Mouse (Mus musculus): ENCODE results near the gene Tc2n. TPM values are rescaled to one million over a fixed set of nuclear protein-coding genes. Genes with fewer than 3 reads are reported as not detected.

Gene Tc2n
- polyA plus RNA-seq (2016; fragmentation: Nextera tagmentation; extraction: Ambion mirVana), result 0.04 and 0.09 TPM in 2 replicates

GRCm38 (mm10) chr12:101718054-101718754 lies at the start of gene Tc2n:
Gene Tc2n (minus strand): TSS chr12:101718523.
- peaks cover 40% of the 10 kb centered on the region for H3K27me3 ChIP-seq (ENCODE audit: low read depth, poor library complexity, severe bottlenecking)
- peak; percentile 72 for DNase-seq (ENCODE audit: low spot score)
- H3K27ac ChIP-seq (replicated peaks), result no peak within 1 kb of the TSS
- H3K9me3 ChIP-seq (replicated peaks), result no peaks in the 10 kb centered on the region
- H3K4me1 ChIP-seq, result peaks cover 12% of the 10 kb centered on the region
- peak within 1 kb of the TSS; percentile 81 for H3K4me3 ChIP-seq
- WGBS, result 1% methylated on average over 75 of the region's 75 CpGs
- H3K36me3 ChIP-seq, result no peaks in the 10 kb centered on the region

GRCm38 (mm10) chr12:101767306-101768053 lies 49.2 kb upstream of the Tc2n start:
- Histone ChIP-seq H3K4me3 (no peak overlapping the region), H3K4me1 (peaks cover 23% of the 10 kb centered on the region), H3K36me3 (no peaks in the 10 kb centered on the region), H3K27ac (replicated peaks) (peak overlapping the region; percentile 52; the same call in 1 of the 2 replicates), H3K27me3 (ENCODE audit: low read depth, poor library complexity, severe bottlenecking) (no peaks in the 10 kb centered on the region; the same call in 1 of the 2 replicates), H3K9me3 (replicated peaks) (no peaks in the 10 kb centered on the region)
- WGBS, result 59% methylated on average over 9 of the region's 9 CpGs
- DNase-seq (ENCODE audit: low spot score), result no peak

GRCm38 (mm10) chr12:101766228-101766852 lies 48.0 kb upstream of the Tc2n start:
- Histone ChIP-seq H3K4me1 (peaks cover 23% of the 10 kb centered on the region), H3K36me3 (no peaks in the 10 kb centered on the region), H3K27ac (replicated peaks) (peak overlapping the region; percentile 52; the same call in 1 of the 2 replicates), H3K4me3 (no peak overlapping the region), H3K9me3 (replicated peaks) (no peaks in the 10 kb centered on the region), H3K27me3 (ENCODE audit: low read depth, poor library complexity, severe bottlenecking) (no peaks in the 10 kb centered on the region; the same call in 1 of the 2 replicates)
- 52% methylated on average over 3 of the region's 3 CpGs for WGBS
- DNase-seq (ENCODE audit: low spot score), result no peak

GRCm38 (mm10) chr12:101764870-101765269 lies 46.5 kb upstream of the Tc2n start:
- DNase-seq (ENCODE audit: low spot score), result no peak
- H3K27ac ChIP-seq (replicated peaks), result no peak overlapping the region

GRCm38 (mm10) chr12:101763065-101763464 lies 44.7 kb upstream of the Tc2n start:
- WGBS, result 75% methylated on average over 3 of the region's 3 CpGs
- Histone ChIP-seq H3K27ac (replicated peaks) (no peak overlapping the region), H3K9me3 (replicated peaks) (no peaks in the 10 kb centered on the region), H3K4me3 (no peak overlapping the region), H3K4me1 (peaks cover 23% of the 10 kb centered on the region), H3K27me3 (ENCODE audit: low read depth, poor library complexity, severe bottlenecking) (no peaks in the 10 kb centered on the region), H3K36me3 (no peaks in the 10 kb centered on the region)
- DNase-seq (ENCODE audit: low spot score), result no peak

More at GRCm38 (mm10) chr12:101764870-101765269, 46.5 kb upstream of the Tc2n start:
- no peaks in the 10 kb centered on the region for H3K36me3 ChIP-seq
- peaks cover 23% of the 10 kb centered on the region for H3K4me1 ChIP-seq
- no peaks in the 10 kb centered on the region; the same call in 1 of the 2 replicates for H3K27me3 ChIP-seq (ENCODE audit: low read depth, poor library complexity, severe bottlenecking)
- WGBS, result 82% methylated on average over 5 of the region's 5 CpGs
- no peaks in the 10 kb centered on the region for H3K9me3 ChIP-seq (replicated peaks)
- H3K4me3 ChIP-seq, result no peak overlapping the region

- Histone ChIP-seq H3K4me3 (no peak overlapping the region), H3K27me3 (ENCODE audit: low read depth, poor library complexity, severe bottlenecking) (no peaks in the 10 kb centered on the region), H3K36me3 (no peaks in the 10 kb centered on the region), H3K4me1 (peaks cover 16% of the 10 kb centered on the region), H3K27ac (replicated peaks) (no peak overlapping the region), H3K9me3 (replicated peaks) (no peaks in the 10 kb centered on the region)
- DNase-seq (ENCODE audit: low spot score), result no peak
- 93% methylated on average over 5 of the region's 5 CpGs for WGBS
Measured at GRCm38 (mm10) chr12:101762054-101762453, 43.7 kb upstream of the Tc2n start.

- Histone ChIP-seq H3K27me3 (ENCODE audit: low read depth, poor library complexity, severe bottlenecking) (no peaks in the 10 kb centered on the region), H3K36me3 (no peaks in the 10 kb centered on the region), H3K4me3 (no peak overlapping the region), H3K9me3 (replicated peaks) (no peaks in the 10 kb centered on the region), H3K27ac (replicated peaks) (no peak overlapping the region), H3K4me1 (no peaks in the 10 kb centered on the region)
- no peak for DNase-seq (ENCODE audit: low spot score)
- WGBS, result 80% methylated on average over 6 of the region's 6 CpGs
Measured at GRCm38 (mm10) chr12:101759440-101760045, 41.2 kb upstream of the Tc2n start.

- no peak overlapping the region for H3K4me3 ChIP-seq
- H3K27ac ChIP-seq (replicated peaks), result no peak overlapping the region
- H3K9me3 ChIP-seq (replicated peaks), result no peaks in the 10 kb centered on the region
- no peaks in the 10 kb centered on the region for H3K4me1 ChIP-seq
- H3K27me3 ChIP-seq (ENCODE audit: low read depth, poor library complexity, severe bottlenecking), result no peaks in the 10 kb centered on the region
- no peaks in the 10 kb centered on the region for H3K36me3 ChIP-seq
- no peak for DNase-seq (ENCODE audit: low spot score)
Measured at GRCm38 (mm10) chr12:101758698-101759097, 40.4 kb upstream of the Tc2n start.

GRCm38 (mm10) chr12:101742375-101742774 lies 24.1 kb upstream of the Tc2n start:
- WGBS, result 56% methylated on average over 2 of the region's 2 CpGs
- no peaks in the 10 kb centered on the region for H3K36me3 ChIP-seq
- H3K9me3 ChIP-seq (replicated peaks), result no peaks in the 10 kb centered on the region
- no peaks in the 10 kb centered on the region for H3K4me1 ChIP-seq
- no peak for DNase-seq (ENCODE audit: low spot score)
- H3K27ac ChIP-seq (replicated peaks), result no peak overlapping the region
- no peaks in the 10 kb centered on the region for H3K27me3 ChIP-seq (ENCODE audit: low read depth, poor library complexity, severe bottlenecking)
- H3K4me3 ChIP-seq, result no peak overlapping the region

- Histone ChIP-seq H3K4me1 (no peaks in the 10 kb centered on the region), H3K27me3 (ENCODE audit: low read depth, poor library complexity, severe bottlenecking) (no peaks in the 10 kb centered on the region), H3K36me3 (no peaks in the 10 kb centered on the region), H3K27ac (replicated peaks) (no peak overlapping the region), H3K9me3 (replicated peaks) (no peaks in the 10 kb centered on the region), H3K4me3 (no peak overlapping the region)
- DNase-seq (ENCODE audit: low spot score), result no peak
- WGBS, result 69% methylated on average over 2 of the region's 2 CpGs
Measured at GRCm38 (mm10) chr12:101740486-101740885, 22.2 kb upstream of the Tc2n start.

GRCm38 (mm10) chr12:101740045-101740444 lies 21.7 kb upstream of the Tc2n start:
- no peak overlapping the region for H3K27ac ChIP-seq (replicated peaks)
- H3K9me3 ChIP-seq (replicated peaks), result no peaks in the 10 kb centered on the region
- no peaks in the 10 kb centered on the region for H3K36me3 ChIP-seq
- H3K4me3 ChIP-seq, result no peak overlapping the region
- no peak for DNase-seq (ENCODE audit: low spot score)
- no peaks in the 10 kb centered on the region for H3K27me3 ChIP-seq (ENCODE audit: low read depth, poor library complexity, severe bottlenecking)
- H3K4me1 ChIP-seq, result no peaks in the 10 kb centered on the region
- 68% methylated on average over 2 of the region's 2 CpGs for WGBS

GRCm38 (mm10) chr12:101718755-101719150 lies 430 bp upstream of the Tc2n start:
- WGBS, result 1% methylated on average over 9 of the region's 9 CpGs
- peaks cover 12% of the 10 kb centered on the region for H3K4me1 ChIP-seq
- H3K36me3 ChIP-seq, result no peaks in the 10 kb centered on the region
- H3K4me3 ChIP-seq, result peak overlapping the region; percentile 81
- H3K9me3 ChIP-seq (replicated peaks), result no peaks in the 10 kb centered on the region
- peak; percentile 44 for DNase-seq (ENCODE audit: low spot score)
- peaks cover 40% of the 10 kb centered on the region for H3K27me3 ChIP-seq (ENCODE audit: low read depth, poor library complexity, severe bottlenecking)
- no peak overlapping the region for H3K27ac ChIP-seq (replicated peaks)
